Mouse (Mus musculus): Measurements from ENCODE around the gene Prmt3. TPM values are rescaled to one million over a fixed set of nuclear protein-coding genes. Genes with fewer than 3 reads are reported as not detected.

The Prmt3 gene
- total and polyA plus RNA-seq, 2 experiments from 2014 or later = 42.3 to 60.6 TPM

DNA sequence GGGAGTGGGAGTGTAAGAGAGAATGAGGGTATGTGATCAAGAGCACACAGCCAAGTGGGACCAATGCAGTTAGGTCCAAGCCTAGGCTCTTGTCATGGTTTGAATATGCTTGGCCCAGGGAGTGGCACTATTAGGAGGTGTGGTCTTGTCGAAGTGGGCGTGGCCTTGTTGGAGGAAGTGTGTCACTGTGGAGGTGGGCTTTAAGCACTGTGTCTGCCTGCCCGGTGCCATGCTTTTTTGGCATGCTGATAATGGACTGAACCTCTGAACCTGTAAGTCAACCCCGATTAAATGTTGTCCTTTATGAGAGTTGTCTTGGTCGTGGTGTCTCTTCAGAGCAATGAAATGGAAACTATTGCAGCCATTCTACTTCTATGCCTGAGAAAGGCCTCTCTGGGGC, 99.2 kb downstream of the Prmt3 start:
- DNase-seq (no peak), ATAC-seq (no peak)
- no peaks in the 10 kb centered on the region for H3K9me3 ChIP-seq (ENCODE audit: low read length)
- no peaks in the 10 kb centered on the region for H3K36me3 ChIP-seq (ENCODE audit: insufficient read depth)
- no peak overlapping the region for H3K4me3 ChIP-seq (ENCODE audit: low read depth, low read length)
- peaks cover 3% of the 10 kb centered on the region; the same call in 1 of the 2 replicates for H3K4me1 ChIP-seq (ENCODE audit: insufficient read depth)
- WGBS = 86% methylated on average over 5 of the region's 5 CpGs
- H3K4me2 ChIP-seq (ENCODE audit: low read depth) = no peak overlapping the region
- no peak overlapping the region for H3K27ac ChIP-seq (ENCODE audit: low read depth, low read length)
- no peak overlapping the region for H3K9ac ChIP-seq
- TF ChIP-seq CTCF (IDR thresholded peaks at IDR 0.05; ENCODE audit: low read depth) = no peak
- H3K27me3 ChIP-seq (ENCODE audit: insufficient read depth, low read length) = no peaks in the 10 kb centered on the region

DNA sequence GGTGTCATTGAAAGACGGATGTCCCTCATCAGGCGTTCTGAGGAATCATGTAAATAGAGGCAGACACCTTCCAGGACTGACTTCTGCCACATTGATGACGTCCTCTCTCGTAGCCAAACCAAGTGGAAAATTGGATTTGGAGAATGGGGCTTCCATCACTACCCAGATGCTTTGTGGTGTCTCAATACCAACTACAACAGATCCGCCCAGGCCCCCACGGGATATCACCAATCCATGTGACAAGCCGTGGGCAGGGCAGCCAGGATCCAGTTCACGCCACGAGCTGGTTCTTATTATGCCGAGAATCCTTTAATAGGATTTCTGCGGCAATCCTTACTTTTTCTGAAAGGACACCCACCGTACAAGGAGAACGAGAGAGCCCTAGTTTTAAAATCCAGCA, 100.9 kb downstream of the Prmt3 start:
- WGBS = 12% methylated on average over 13 of the region's 13 CpGs
- DNase-seq (no peak), ATAC-seq (0 out of 2 replicates have a peak, but pooled peaks have one; percentile 34)
- Histone ChIP-seq H3K9me3 (ENCODE audit: low read length) (no peaks in the 10 kb centered on the region), H3K4me2 (ENCODE audit: low read depth) (peak overlapping the region; percentile 18), H3K36me3 (ENCODE audit: insufficient read depth) (no peaks in the 10 kb centered on the region), H3K27me3 (ENCODE audit: insufficient read depth, low read length) (no peaks in the 10 kb centered on the region), H3K9ac (no peak overlapping the region), H3K4me1 (ENCODE audit: insufficient read depth) (peaks cover 3% of the 10 kb centered on the region; the same call in 1 of the 2 replicates), H3K4me3 (ENCODE audit: low read depth, low read length) (no peak overlapping the region), H3K27ac (ENCODE audit: low read depth, low read length) (no peak overlapping the region)
- TF ChIP-seq CTCF (IDR thresholded peaks at IDR 0.05; ENCODE audit: low read depth) = no peak

- peaks cover 3% of the 10 kb centered on the region; the same call in 1 of the 2 replicates for H3K4me1 ChIP-seq (ENCODE audit: insufficient read depth)
- H3K4me2 ChIP-seq (ENCODE audit: low read depth) = no peak overlapping the region
- DNase-seq (no peak), ATAC-seq (no peak)
- no peaks in the 10 kb centered on the region for H3K9me3 ChIP-seq (ENCODE audit: low read length)
- no peak overlapping the region for H3K9ac ChIP-seq
- no peaks in the 10 kb centered on the region for H3K36me3 ChIP-seq (ENCODE audit: insufficient read depth)
- no peak overlapping the region for H3K27ac ChIP-seq (ENCODE audit: low read depth, low read length)
- TF ChIP-seq CTCF (IDR thresholded peaks at IDR 0.05; ENCODE audit: low read depth) = no peak
- no peak overlapping the region for H3K4me3 ChIP-seq (ENCODE audit: low read depth, low read length)
- WGBS = 82% methylated on average over 8 of the region's 8 CpGs
- no peaks in the 10 kb centered on the region for H3K27me3 ChIP-seq (ENCODE audit: insufficient read depth, low read length)
Measured at GRCm38 (mm10) chr7:49879998-49880707, 102.0 kb downstream of the Prmt3 start.

DNA sequence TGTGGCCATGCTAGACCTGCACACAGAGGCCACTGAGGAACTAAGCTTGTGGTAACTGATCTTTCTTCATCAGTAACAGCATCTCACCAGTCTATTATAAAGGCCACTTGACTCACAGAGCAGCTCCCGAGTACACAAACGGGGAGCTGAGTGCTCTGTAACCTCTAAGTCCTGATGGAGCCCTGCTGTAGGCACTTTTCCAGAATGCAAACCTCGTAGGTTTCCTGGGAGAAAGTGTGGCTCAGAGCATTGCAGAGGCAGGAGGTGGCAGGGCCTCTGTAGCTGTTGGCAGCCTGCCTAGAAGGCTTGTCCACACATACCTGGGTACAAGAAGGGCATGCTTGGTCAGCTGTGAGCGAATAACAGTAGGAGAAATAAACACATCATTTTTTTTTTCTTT, 104.1 kb downstream of the Prmt3 start:
- ATAC-seq (0 out of 2 replicates have a peak, but pooled peaks have one; percentile 18), DNase-seq (no peak)
- no peak overlapping the region for H3K4me3 ChIP-seq (ENCODE audit: low read depth, low read length)
- TF ChIP-seq CTCF (IDR thresholded peaks at IDR 0.05; ENCODE audit: low read depth) = no peak
- H3K9me3 ChIP-seq (ENCODE audit: low read length) = no peaks in the 10 kb centered on the region
- no peak overlapping the region for H3K9ac ChIP-seq
- 15% methylated on average over 4 of the region's 4 CpGs for WGBS
- no peaks in the 10 kb centered on the region for H3K36me3 ChIP-seq (ENCODE audit: insufficient read depth)
- H3K4me1 ChIP-seq (ENCODE audit: insufficient read depth) = peaks cover 3% of the 10 kb centered on the region; the same call in 1 of the 2 replicates
- H3K27ac ChIP-seq (ENCODE audit: low read depth, low read length) = no peak overlapping the region
- no peaks in the 10 kb centered on the region for H3K27me3 ChIP-seq (ENCODE audit: insufficient read depth, low read length)
- H3K4me2 ChIP-seq (ENCODE audit: low read depth) = no peak overlapping the region; the same call in 1 of the 2 replicates

GRCm38 (mm10) chr7:49882694-49883389, 104.7 kb downstream of the Prmt3 start:
- Histone ChIP-seq H3K27ac (ENCODE audit: low read depth, low read length) (no peak overlapping the region), H3K9ac (no peak overlapping the region), H3K4me2 (ENCODE audit: low read depth) (peak overlapping the region; percentile 18; the same call in 1 of the 2 replicates), H3K27me3 (ENCODE audit: insufficient read depth, low read length) (no peaks in the 10 kb centered on the region), H3K36me3 (ENCODE audit: insufficient read depth) (no peaks in the 10 kb centered on the region), H3K9me3 (ENCODE audit: low read length) (no peaks in the 10 kb centered on the region), H3K4me3 (ENCODE audit: low read depth, low read length) (no peak overlapping the region), H3K4me1 (ENCODE audit: insufficient read depth) (peaks cover 3% of the 10 kb centered on the region; the same call in 1 of the 2 replicates)
- DNase-seq (peak; percentile 54), ATAC-seq (peak; percentile 69)
- 17% methylated on average over 16 of the region's 16 CpGs for WGBS
- peak; percentile 47 for TF ChIP-seq CTCF (IDR thresholded peaks at IDR 0.05; ENCODE audit: low read depth)

DNA sequence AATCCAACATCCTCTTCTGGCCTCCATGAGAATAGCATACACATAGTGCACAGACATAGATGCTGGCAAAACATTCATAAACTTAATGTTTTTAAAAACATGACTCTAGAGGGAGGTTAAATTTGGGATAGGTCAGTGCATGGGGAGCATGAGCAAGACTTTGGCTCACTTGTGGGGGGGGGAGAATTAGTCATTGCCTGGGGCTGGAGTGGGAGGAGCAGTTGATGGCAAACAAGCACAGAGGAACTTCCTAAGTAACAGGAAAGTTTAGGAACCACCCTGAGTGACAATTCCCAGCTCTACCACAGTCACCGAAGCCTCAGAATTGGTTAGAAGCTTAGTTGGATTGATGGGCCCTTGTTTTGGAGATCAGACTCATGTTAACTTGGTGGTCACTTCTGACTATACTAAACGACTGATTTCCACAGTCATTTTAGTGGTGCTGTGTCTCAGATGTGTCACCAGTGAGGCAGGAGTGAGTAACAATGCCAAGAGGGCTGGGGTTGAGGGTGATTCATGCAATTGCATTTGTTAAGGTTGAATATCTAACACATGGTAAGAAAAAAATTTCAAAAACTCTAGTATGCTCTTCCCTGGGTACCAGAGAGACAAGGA, 109.7 kb downstream of the Prmt3 start:
- no peak for TF ChIP-seq CTCF (IDR thresholded peaks at IDR 0.05; ENCODE audit: low read depth)
- Histone ChIP-seq H3K27ac (ENCODE audit: low read depth, low read length) (no peak overlapping the region), H3K36me3 (ENCODE audit: insufficient read depth) (no peaks in the 10 kb centered on the region), H3K4me2 (ENCODE audit: low read depth) (no peak overlapping the region), H3K27me3 (ENCODE audit: insufficient read depth, low read length) (no peaks in the 10 kb centered on the region), H3K4me1 (ENCODE audit: insufficient read depth) (no peaks in the 10 kb centered on the region), H3K4me3 (ENCODE audit: low read depth, low read length) (no peak overlapping the region), H3K9me3 (ENCODE audit: low read length) (no peaks in the 10 kb centered on the region), H3K9ac (no peak overlapping the region)
- DNase-seq (no peak), ATAC-seq (no peak)
- 86% methylated on average over 2 of the region's 2 CpGs for whole genome bisulfite sequencing

- Histone ChIP-seq H3K36me3 (ENCODE audit: insufficient read depth) (no peaks in the 10 kb centered on the region), H3K4me2 (ENCODE audit: low read depth) (no peak overlapping the region), H3K9ac (no peak overlapping the region), H3K27me3 (ENCODE audit: insufficient read depth, low read length) (no peaks in the 10 kb centered on the region), H3K27ac (ENCODE audit: low read depth, low read length) (no peak overlapping the region), H3K4me1 (ENCODE audit: insufficient read depth) (no peaks in the 10 kb centered on the region), H3K4me3 (ENCODE audit: low read depth, low read length) (no peak overlapping the region), H3K9me3 (ENCODE audit: low read length) (no peaks in the 10 kb centered on the region)
- WGBS = 81% methylated on average over 2 of the region's 2 CpGs
- DNase-seq (no peak), ATAC-seq (no peak)
- no peak for TF ChIP-seq CTCF (IDR thresholded peaks at IDR 0.05; ENCODE audit: low read depth)
Measured at GRCm38 (mm10) chr7:49894786-49895185, 116.6 kb downstream of the Prmt3 start.

All from forebrain, postnatal 0 days (tissue).